Mouse (Mus musculus) kidney, embryonic 15.5 days (tissue): ENCODE data around the gene Nxpe4. TPM values are rescaled to one million over a fixed set of nuclear protein-coding genes. Genes with fewer than 3 reads are reported as not detected.

Source experiments
- ATAC-seq: fragments of 200-750 bp; cut with Nextera tagmentation; replicated peaks from 2 replicates; pipeline ENCODE4 v1.8.0; 2017; ENCODE audit warnings: moderate TSS enrichment; ENCODE audit not compliant: low FRiP score
- H3K27ac ChIP-seq: fragments of 300-500 bp; sonication (generic); 2 replicates; pipeline ENCODE4 v1.5.1; 2015; ENCODE audit warnings: mild to moderate bottlenecking, inconsistent platforms
- H3K27me3 ChIP-seq: fragments of 300-500 bp; sonication (generic); 2 replicates; pipeline ENCODE4 v1.6.1; 2015; ENCODE audit warnings: inconsistent platforms
- H3K36me3 ChIP-seq: fragments of 300-500 bp; sonication (generic); 2 replicates; pipeline ENCODE4 v1.6.1; 2015; ENCODE audit warnings: inconsistent platforms
- H3K4me1 ChIP-seq: fragments of 300-500 bp; sonication (generic); 2 replicates; pipeline ENCODE4 v1.6.1; 2015; ENCODE audit warnings: inconsistent platforms
- H3K4me2 ChIP-seq: fragments of 300-500 bp; sonication (generic); 2 replicates; pipeline ENCODE4 v1.6.1; 2015; ENCODE audit warnings: moderate library complexity, mild to moderate bottlenecking, inconsistent platforms
- H3K4me3 ChIP-seq: fragments of 300-500 bp; sonication (generic); replicated peaks from 2 replicates; pipeline ENCODE4 v1.5.1; 2015; ENCODE audit warnings: mild to moderate bottlenecking, inconsistent platforms
- H3K9ac ChIP-seq: fragments of 300-500 bp; sonication (generic); 2 replicates; pipeline ENCODE4 v1.6.1; 2015; ENCODE audit warnings: mild to moderate bottlenecking, inconsistent platforms
- H3K9me3 ChIP-seq: fragments of 300-500 bp; sonication (generic); replicated peaks from 2 replicates; pipeline ENCODE4 v1.6.1; 2016; ENCODE audit warnings: inconsistent platforms
- WGBS: fragments of 180-500 bp; shearing (Covaris S2); methylation state at CpG from one replicate; pipeline ENCODE4 v1.1.7; 2015; ENCODE audit warnings: mixed read lengths; 5-methylcytosine and 5-hydroxymethylcytosine counted together
- polyA plus RNA-seq: library from polyadenylated mRNA; unstranded; fragments of >200 nt; fragmentation: Nextera tagmentation; extraction: Ambion mirVana; gene quantifications from 2 replicates; pipeline ENCODE4 v1.2.1, GENCODE M21; 2015

Nxpe4 gene
- polyA plus RNA-seq, 1 experiment from 2014 or later: 7.0 TPM

DNA sequence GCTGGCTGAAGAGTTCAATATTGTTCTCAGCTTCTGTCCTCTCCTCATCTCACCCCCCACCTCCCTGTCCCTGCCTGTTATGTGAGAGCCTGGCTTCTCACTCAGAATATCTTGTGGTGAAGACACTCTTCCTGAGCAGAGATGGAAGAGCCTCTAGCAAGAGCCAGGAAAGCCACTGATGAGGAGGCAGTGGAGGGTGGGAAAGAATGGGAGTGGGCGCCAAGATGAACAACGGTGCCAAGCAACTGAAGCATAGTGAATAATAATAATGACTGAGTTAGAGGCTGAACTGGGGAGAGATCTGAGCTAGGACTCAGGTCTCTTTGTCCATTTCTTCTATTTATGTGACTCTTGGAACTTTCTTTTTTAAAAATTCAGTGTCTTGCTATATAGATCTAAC, 80.9 kb downstream of the Nxpe4 start:
- Histone ChIP-seq H3K27ac (no peak overlapping the region), H3K4me2 (no peak overlapping the region), H3K27me3 (no peaks in the 10 kb centered on the region), H3K36me3 (no peaks in the 10 kb centered on the region), H3K9ac (no peak overlapping the region), H3K4me1 (no peaks in the 10 kb centered on the region), H3K9me3 (no peaks in the 10 kb centered on the region), H3K4me3 (no peak overlapping the region)
- no peak for ATAC-seq
- WGBS: 95% methylated on average over 2 of the region's 2 CpGs

DNA sequence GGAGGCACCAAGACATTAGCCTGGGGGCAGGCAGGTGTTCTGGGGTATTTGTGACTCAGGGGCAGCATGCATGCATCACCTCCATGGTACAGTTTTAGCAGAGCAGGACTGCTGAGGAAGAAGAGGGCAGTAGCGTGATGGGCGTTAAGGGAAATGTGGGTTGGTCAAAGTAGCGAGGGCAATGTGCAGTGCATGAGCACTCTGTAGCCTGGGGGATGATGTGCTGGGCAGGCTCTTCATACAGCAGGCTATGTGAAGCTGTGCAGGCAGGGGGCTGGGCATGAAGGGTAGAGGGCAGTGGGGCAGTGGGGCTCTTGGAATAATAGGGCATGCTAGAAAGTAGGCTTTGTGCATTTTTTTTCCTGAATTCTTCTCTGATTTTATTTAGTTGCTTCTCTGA, 82.4 kb downstream of the Nxpe4 start:
- no peaks in the 10 kb centered on the region for H3K9me3 ChIP-seq
- H3K4me2 ChIP-seq: no peak overlapping the region
- H3K9ac ChIP-seq: no peak overlapping the region
- no peaks in the 10 kb centered on the region for H3K4me1 ChIP-seq
- 86% methylated on average over 3 of the region's 3 CpGs for WGBS
- H3K27ac ChIP-seq: no peak overlapping the region
- no peaks in the 10 kb centered on the region for H3K36me3 ChIP-seq
- H3K27me3 ChIP-seq: no peaks in the 10 kb centered on the region
- no peak overlapping the region for H3K4me3 ChIP-seq
- ATAC-seq: no peak

DNA sequence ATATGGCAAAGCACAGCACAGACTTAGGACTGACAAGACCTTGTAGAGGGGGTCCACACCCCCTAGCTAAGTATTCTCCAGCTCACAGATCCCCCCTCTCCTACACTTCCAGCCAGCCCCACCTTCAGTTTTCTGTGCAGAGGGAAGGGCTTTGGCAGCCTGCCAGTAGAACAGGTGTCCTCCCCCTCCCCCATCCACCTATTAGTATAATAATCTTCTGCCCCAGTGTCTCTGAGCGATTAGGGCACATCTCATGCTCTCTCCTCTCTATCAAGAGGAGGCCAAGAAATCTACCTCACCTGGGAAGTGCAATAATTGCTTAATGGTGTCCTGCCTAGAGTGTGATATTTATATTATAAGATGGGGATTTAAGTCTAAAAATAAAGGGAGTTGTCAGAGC, 83.7 kb downstream of the Nxpe4 start:
- no peaks in the 10 kb centered on the region for H3K9me3 ChIP-seq
- ATAC-seq: no peak
- 81% methylated on average over 1 of the region's 1 CpGs for WGBS

DNA sequence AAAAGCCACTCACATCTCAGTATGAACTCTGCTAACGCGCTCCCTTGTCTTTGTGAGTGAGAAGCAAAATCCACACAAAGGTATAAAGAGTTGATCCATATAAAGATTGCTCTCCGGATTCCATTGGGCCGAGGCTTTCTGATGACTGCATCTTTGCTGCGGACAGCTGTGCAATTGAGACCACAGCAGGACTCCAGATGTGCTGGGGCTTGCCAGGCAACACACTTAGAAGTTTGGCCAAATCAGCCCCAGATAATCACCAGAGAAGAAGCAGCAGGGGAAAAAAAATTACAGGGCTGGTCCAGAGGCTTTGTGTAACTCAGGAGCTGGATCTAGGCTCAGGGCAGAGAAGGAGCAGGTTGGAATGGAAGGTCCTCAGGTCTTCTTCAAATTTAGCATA, 85.5 kb downstream of the Nxpe4 start:
- Histone ChIP-seq H3K9ac (no peak overlapping the region), H3K27me3 (no peaks in the 10 kb centered on the region), H3K4me3 (no peak overlapping the region), H3K4me1 (peaks cover 4% of the 10 kb centered on the region), H3K4me2 (no peak overlapping the region), H3K9me3 (no peaks in the 10 kb centered on the region), H3K27ac (no peak overlapping the region), H3K36me3 (no peaks in the 10 kb centered on the region)
- WGBS: 84% methylated on average over 5 of the region's 5 CpGs
- no peak for ATAC-seq

More for the DNA sequence above, 83.7 kb downstream of the Nxpe4 start:
- H3K4me3 ChIP-seq: no peak overlapping the region
- H3K27me3 ChIP-seq: no peaks in the 10 kb centered on the region
- H3K4me1 ChIP-seq: no peaks in the 10 kb centered on the region
- H3K4me2 ChIP-seq: no peak overlapping the region
- no peak overlapping the region for H3K27ac ChIP-seq
- no peaks in the 10 kb centered on the region for H3K36me3 ChIP-seq
- no peak overlapping the region for H3K9ac ChIP-seq

DNA sequence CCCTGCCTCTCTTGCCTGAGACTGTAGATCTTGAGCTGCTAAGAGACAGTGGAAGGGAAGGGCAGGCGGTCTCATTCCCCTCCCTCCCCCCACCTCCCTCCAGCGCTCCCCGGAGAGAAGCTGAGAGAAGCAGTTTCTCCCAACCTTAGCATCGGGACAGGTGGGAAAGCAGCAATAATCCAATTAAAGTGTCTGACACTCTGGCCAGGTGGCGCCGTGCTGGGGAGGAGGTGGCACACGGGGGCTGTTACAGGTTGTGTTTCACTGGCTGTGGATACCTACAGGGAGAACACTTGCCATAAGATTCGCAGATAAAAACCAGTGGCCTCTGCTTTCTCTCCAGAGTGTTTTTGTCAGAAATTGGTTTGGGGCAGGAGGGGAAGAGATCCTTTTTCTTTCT, 90.4 kb downstream of the Nxpe4 start:
- Histone ChIP-seq H3K27ac (no peak overlapping the region), H3K4me2 (peak overlapping the region; percentile 47), H3K4me1 (peaks cover 9% of the 10 kb centered on the region), H3K27me3 (peaks cover 4% of the 10 kb centered on the region; the same call in 1 of the 2 replicates), H3K9me3 (no peaks in the 10 kb centered on the region), H3K9ac (no peak overlapping the region), H3K36me3 (no peaks in the 10 kb centered on the region), H3K4me3 (no peak overlapping the region; the same call in 1 of the 2 replicates)
- ATAC-seq: no peak
- 5% methylated on average over 8 of the region's 8 CpGs for WGBS

DNA sequence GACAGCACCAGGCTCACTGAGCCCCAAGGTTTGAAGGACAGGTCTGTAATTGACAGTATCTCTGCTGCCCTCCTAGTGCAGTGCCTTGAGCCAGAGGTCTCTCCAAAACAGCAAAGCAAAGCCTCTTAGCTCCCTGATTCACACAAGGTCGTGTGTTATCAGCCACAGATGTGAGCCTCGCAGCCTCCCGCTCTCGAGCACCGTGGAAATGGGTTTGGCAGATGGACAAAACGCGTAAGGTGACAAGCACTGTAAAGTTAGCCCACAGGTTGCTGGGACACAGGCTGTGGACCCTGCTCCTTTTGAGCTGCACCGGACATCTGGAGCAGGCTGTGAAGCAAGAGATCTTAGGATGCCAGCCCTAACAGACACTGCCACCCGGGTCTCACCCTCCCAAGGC, 95.2 kb downstream of the Nxpe4 start:
- no peak for ATAC-seq
- 72% methylated on average over 9 of the region's 9 CpGs for WGBS
- Histone ChIP-seq H3K27me3 (peaks cover 4% of the 10 kb centered on the region; the same call in 1 of the 2 replicates), H3K4me2 (no peak overlapping the region), H3K4me1 (peaks cover 8% of the 10 kb centered on the region), H3K9ac (no peak overlapping the region), H3K36me3 (no peaks in the 10 kb centered on the region), H3K27ac (no peak overlapping the region), H3K9me3 (no peaks in the 10 kb centered on the region), H3K4me3 (no peak overlapping the region)

DNA sequence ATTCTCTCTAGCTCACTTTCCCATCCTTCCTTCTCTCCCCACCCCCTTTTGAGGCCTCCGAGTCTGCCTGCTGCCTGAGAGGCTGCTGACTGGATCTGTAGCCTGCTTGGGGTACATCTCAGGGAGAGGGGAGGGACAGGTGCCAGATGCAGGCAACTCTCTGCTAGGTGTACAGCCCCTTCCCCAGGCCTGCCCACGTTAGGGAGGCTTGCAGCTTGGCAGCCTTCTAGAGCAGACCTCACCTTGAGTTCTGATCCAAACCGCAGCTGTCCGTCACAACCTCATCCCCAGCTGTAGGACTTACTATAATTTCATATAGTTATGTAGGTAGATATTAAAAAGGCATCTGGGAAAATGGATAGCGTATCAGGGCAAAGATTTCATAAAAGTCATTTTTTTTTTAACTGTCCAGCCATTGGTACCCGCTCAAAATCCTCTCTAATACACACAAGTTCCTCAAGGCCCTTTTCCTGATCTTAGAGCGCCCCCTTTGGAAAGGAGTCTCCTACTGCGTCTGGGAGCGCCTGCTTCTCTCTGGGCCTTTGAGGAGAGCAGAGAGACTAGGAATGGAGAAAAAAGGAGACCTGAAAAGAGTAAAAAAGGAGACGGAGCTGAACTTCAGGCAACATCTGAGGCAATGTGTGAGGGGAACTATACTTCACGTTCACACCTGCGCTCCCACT, 96.1 kb downstream of the Nxpe4 start:
- H3K9me3 ChIP-seq: no peaks in the 10 kb centered on the region
- H3K27me3 ChIP-seq: peaks cover 2% of the 10 kb centered on the region; the same call in 1 of the 2 replicates
- no peak overlapping the region for H3K4me3 ChIP-seq
- ATAC-seq: no peak
- 37% methylated on average over 12 of the region's 12 CpGs for WGBS
- H3K36me3 ChIP-seq: no peaks in the 10 kb centered on the region
- H3K9ac ChIP-seq: no peak overlapping the region
- no peak overlapping the region for H3K27ac ChIP-seq
- peaks cover under 1% of the 10 kb centered on the region; the same call in 1 of the 2 replicates for H3K4me1 ChIP-seq
- H3K4me2 ChIP-seq: no peak overlapping the region

DNA sequence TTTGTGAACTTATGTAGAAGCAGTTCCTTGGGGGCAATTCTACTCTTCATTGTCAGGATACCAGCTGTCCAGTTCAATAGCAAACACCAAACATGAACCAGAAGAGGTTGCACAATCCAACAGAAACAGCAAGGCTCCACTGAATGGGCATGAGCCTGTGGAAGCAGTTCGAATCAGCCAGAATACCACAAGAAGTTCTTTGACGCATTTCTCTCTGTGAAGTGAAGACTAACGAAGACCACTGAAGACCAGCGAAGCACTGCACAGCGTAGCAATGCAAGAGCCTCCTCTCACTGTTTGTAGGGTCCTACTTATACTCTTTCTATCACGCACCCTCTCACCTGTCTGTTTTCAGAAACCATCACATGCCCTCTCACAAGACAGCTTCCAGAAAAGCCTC, 102.8 kb downstream of the Nxpe4 start:
- peaks cover 9% of the 10 kb centered on the region; the same call in 1 of the 2 replicates for H3K4me1 ChIP-seq
- WGBS: 92% methylated on average over 6 of the region's 6 CpGs
- no peaks in the 10 kb centered on the region for H3K36me3 ChIP-seq
- ATAC-seq: no peak
- no peak overlapping the region for H3K9ac ChIP-seq
- H3K27me3 ChIP-seq: no peaks in the 10 kb centered on the region
- H3K4me3 ChIP-seq: no peak overlapping the region
- no peaks in the 10 kb centered on the region for H3K9me3 ChIP-seq
- H3K27ac ChIP-seq: no peak overlapping the region
- no peak overlapping the region for H3K4me2 ChIP-seq

DNA sequence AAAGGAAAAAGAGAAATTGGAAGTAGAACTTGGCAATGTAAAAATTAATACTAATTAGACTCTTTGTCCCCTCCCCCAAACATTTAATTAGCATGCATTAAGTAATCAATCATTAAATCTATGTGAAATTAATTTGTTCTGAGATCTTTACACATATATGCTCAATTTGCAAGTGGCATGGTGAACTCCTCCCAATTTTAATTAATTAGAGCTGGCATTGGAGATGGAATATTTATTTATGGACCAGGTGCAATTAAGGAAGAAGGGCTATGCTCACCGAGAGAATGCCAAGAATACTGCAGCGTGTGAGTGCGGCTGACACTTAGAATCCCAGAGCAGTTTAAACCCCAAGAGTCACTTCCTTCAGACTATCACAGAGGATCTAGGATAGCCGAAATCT, 103.7 kb downstream of the Nxpe4 start:
- H3K9ac ChIP-seq: no peak overlapping the region
- H3K4me2 ChIP-seq: no peak overlapping the region
- peaks cover 9% of the 10 kb centered on the region; the same call in 1 of the 2 replicates for H3K4me1 ChIP-seq
- whole genome bisulfite sequencing: 83% methylated on average over 4 of the region's 4 CpGs
- H3K36me3 ChIP-seq: no peaks in the 10 kb centered on the region
- H3K27me3 ChIP-seq: no peaks in the 10 kb centered on the region
- no peak for ATAC-seq
- no peak overlapping the region for H3K27ac ChIP-seq
- H3K9me3 ChIP-seq: no peaks in the 10 kb centered on the region
- no peak overlapping the region for H3K4me3 ChIP-seq

DNA sequence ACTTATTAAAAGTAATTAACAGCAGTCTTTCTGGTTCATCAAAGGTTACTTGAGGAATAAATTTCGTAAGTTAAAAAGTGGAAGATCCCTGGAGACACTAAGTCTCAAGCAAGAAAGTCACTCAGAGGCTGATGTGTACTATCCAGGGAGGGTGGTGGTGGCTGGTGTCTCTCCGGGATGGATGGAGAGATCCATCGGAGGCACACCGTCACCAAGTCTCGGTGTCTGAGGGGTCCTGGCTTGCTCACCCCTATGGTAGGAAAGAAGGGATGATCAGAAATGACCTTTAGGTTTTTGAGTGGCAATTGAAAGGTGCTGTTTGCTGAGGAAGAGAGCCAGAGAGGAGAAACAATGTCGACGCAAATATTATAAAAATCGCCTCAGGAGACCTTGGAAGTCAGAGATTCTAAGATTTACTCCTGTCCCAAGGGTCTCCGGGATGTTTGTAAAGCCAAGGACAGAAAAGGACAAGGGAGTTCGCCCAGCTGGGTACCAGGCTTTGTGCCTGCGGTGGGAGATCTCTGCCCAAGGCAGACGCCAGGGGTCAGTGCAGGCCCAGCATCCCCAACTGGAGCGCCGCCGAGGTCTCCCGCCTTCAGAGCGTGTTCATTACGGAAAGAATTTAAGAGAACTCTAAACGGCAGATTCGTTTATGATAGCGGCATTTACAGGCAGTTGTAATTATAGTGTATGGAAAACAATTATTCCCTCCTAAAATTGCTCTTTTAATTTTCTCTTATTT, 104.6 kb downstream of the Nxpe4 start:
- no peaks in the 10 kb centered on the region for H3K36me3 ChIP-seq
- peaks cover 9% of the 10 kb centered on the region; the same call in 1 of the 2 replicates for H3K4me1 ChIP-seq
- no peaks in the 10 kb centered on the region for H3K9me3 ChIP-seq
- H3K4me3 ChIP-seq: peak overlapping the region; percentile 56
- WGBS: 12% methylated on average over 21 of the region's 21 CpGs
- peak; percentile 95 for ATAC-seq
- no peak overlapping the region; the same call in 1 of the 2 replicates for H3K27ac ChIP-seq
- H3K4me2 ChIP-seq: peak overlapping the region; percentile 97
- peak overlapping the region; percentile 48; the same call in 1 of the 2 replicates for H3K9ac ChIP-seq
- no peaks in the 10 kb centered on the region for H3K27me3 ChIP-seq

DNA sequence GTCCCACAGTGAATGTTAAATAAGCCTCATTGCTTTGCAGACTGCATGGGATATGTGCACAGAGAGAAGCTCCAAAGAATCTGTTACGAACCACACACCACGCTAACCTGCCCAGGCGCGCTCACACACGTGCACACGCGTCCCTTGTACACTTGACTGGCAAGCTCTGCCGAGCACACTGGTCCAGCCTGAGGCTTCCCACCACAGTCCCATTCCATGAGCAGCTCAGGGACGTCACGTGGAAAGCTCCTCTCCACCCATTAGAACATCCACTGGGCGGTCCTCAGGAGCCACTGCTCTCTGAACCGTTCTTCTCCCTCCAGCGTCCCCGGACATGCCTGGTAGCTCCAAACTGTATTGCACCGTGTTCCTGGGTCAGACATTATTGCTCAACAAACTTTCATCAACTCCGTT, 105.2 kb downstream of the Nxpe4 start:
- H3K4me3 ChIP-seq: peak overlapping the region; percentile 56
- no peaks in the 10 kb centered on the region for H3K27me3 ChIP-seq
- WGBS: under 1% methylated on average over 16 of the region's 16 CpGs
- H3K27ac ChIP-seq: peak overlapping the region; percentile 64
- no peaks in the 10 kb centered on the region for H3K36me3 ChIP-seq
- ATAC-seq: peak; percentile 96
- H3K4me1 ChIP-seq: peaks cover 9% of the 10 kb centered on the region; the same call in 1 of the 2 replicates
- H3K9me3 ChIP-seq: no peaks in the 10 kb centered on the region
- H3K4me2 ChIP-seq: peak overlapping the region; percentile 97
- H3K9ac ChIP-seq: peak overlapping the region; percentile 48

DNA sequence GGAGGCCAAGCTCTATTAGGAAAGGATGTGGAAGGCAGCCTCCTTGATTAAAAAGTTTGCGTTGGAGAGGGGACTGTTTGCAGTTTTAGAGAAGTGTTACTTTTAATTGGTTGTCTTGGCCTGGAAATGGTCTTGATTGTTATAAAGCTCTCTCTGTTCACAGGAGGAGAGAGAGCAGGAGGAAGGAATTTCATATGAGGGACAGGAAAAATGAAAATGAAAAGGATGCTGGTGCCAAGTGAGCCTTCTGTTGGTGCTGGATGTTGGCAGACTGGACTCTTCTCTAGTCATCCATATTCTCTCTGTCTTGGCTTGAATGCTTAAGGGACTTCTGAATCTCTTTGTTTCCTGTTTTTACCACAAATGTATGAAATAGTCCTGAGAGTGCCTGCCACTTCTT, 106.1 kb downstream of the Nxpe4 start:
- Histone ChIP-seq H3K4me2 (0 out of 2 replicates have a peak overlapping the region, but pooled peaks have one; percentile 97), H3K36me3 (no peaks in the 10 kb centered on the region), H3K4me3 (no peak overlapping the region), H3K27ac (no peak overlapping the region; the same call in 1 of the 2 replicates), H3K9me3 (no peaks in the 10 kb centered on the region), H3K4me1 (peaks cover 9% of the 10 kb centered on the region; the same call in 1 of the 2 replicates), H3K9ac (no peak overlapping the region), H3K27me3 (no peaks in the 10 kb centered on the region)
- WGBS: 43% methylated on average over 1 of the region's 1 CpGs
- no peak for ATAC-seq
